Mouse (Mus musculus): ENCODE data around the gene Cmklr1.

GRCm38 (mm10) chr5:113664629-113665195 is 14.5 kb upstream of the Cmklr1 start:
- TF ChIP-seq CTCF (IDR thresholded peaks at IDR 0.05; ENCODE audit: extremely low read depth, insufficient read depth, low read length) (no peak), POLR2A (IDR thresholded peaks at IDR 0.05; ENCODE audit: extremely low read depth, insufficient read depth, low read length) (no peak)

Data from cortical plate, adult 2 months (tissue).